Mouse (Mus musculus) neural tube, embryonic 11.5 days (tissue): ENCODE data around the gene Slc26a8. TPM values are rescaled to one million over a fixed set of nuclear protein-coding genes. Genes with fewer than 3 reads are reported as not detected.
"Not testable (repeated sequence)": the region's sequence is repeated elsewhere in the genome, so short reads cannot be mapped to it uniquely, and the experiment has no call there.

Experiments used
- ATAC-seq: fragments of 200-750 bp; cut with Nextera tagmentation; 2 replicates; pipeline ENCODE4 v1.8.0; 2017; ENCODE audit warnings: moderate number of reproducible peaks, mild to moderate bottlenecking, moderate TSS enrichment, moderate library complexity; ENCODE audit not compliant: insufficient read depth, low FRiP score, low TSS enrichment
- DNase-seq: peaks from one replicate; pipeline ENCODE4 v3.0.0-alpha.2; 2015; ENCODE audit warnings: low spot score
- H3K27ac ChIP-seq: fragments of 300-500 bp; sonication (generic); 2 replicates; pipeline ENCODE4 v1.5.1; 2014; ENCODE audit warnings: low read depth, mild to moderate bottlenecking, low read length
- H3K27me3 ChIP-seq: fragments of 300-500 bp; sonication (generic); 2 replicates; pipeline ENCODE4 v1.6.1; 2014; ENCODE audit warnings: mild to moderate bottlenecking, low read length, mixed read lengths; ENCODE audit not compliant: control insufficient read depth, insufficient read depth
- H3K36me3 ChIP-seq: fragments of 300-500 bp; sonication (generic); 2 replicates; pipeline ENCODE4 v1.6.1; 2014; ENCODE audit warnings: mild to moderate bottlenecking, low read length, moderate library complexity, mixed read lengths; ENCODE audit not compliant: control insufficient read depth, insufficient read depth
- H3K4me1 ChIP-seq: fragments of 300-500 bp; sonication (generic); 2 replicates; pipeline ENCODE4 v1.6.1; 2014; ENCODE audit warnings: low read length, mixed read lengths; ENCODE audit not compliant: control insufficient read depth, insufficient read depth
- H3K4me2 ChIP-seq: fragments of 300-500 bp; sonication (generic); 2 replicates; pipeline ENCODE4 v1.6.1; 2014; ENCODE audit warnings: low read depth, mild to moderate bottlenecking, moderate library complexity
- H3K4me3 ChIP-seq: fragments of 300-500 bp; sonication (generic); 2 replicates; pipeline ENCODE4 v1.5.1; 2014; ENCODE audit warnings: low read depth, low read length
- H3K9ac ChIP-seq: fragments of 300-500 bp; sonication (generic); 2 replicates; pipeline ENCODE4 v1.6.1; 2014; ENCODE audit warnings: mild to moderate bottlenecking, low read length
- H3K9me3 ChIP-seq: fragments of 300-500 bp; sonication (generic); 2 replicates; pipeline ENCODE4 v1.6.1; 2016; ENCODE audit warnings: low read length; ENCODE audit not compliant: control insufficient read depth
- WGBS: fragments of 180-500 bp; shearing (Covaris S2); extraction: QIAGEN DNeasy Blood & Tissue Kit; methylation state at CpG from one replicate; pipeline ENCODE4 v1.1.7; 2014; 5-methylcytosine and 5-hydroxymethylcytosine counted together
- polyA plus RNA-seq: library from polyadenylated mRNA; unstranded; fragments of >200 nt; fragmentation: Nextera tagmentation; extraction: Ambion mirVana; gene quantifications from 2 replicates; pipeline ENCODE4 v1.2.1, GENCODE M21; 2014

Gene Slc26a8
- 0.62 and 0.80 TPM in 2 replicates for polyA plus RNA-seq

DNA sequence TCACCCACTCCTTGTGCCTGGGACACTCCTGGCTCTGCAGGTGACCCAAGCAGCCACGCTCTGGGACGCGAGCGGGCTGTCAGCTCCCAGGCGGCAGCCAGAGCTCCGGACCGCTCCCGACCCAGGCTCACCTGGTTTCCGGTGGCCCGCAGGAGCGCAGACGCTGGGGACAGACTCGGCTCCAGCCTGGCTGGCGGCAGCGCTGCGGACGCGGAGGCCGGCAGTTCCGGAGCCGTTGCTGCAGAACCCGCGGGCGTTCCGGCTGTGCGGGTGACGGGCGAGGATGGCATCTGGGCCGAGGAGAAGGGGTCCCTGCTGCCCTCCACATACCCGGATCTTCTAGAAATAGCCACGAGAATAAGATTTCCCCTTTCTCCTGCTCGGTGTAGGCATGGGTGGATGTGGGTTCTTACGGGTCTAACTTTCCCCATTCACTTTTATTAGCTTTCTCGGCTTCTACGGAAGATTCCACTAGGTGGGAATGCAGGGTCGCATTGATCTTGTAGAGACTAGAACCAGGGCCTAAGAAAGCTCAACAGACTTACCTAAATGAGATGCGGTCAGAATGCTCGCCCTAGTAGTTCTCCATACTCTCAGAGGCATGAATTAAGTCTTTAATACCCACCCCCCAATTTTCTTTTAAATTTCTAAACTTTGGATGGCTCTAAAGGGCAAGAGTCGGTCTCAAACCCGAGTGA lies at the start of gene Slc26a8:
Slc26a8 (minus strand) TSS at position 648 of the 698 bp plus-strand sequence.
- Histone ChIP-seq H3K4me2 (peak within 1 kb of the TSS; percentile 69), H3K4me3 (peak within 1 kb of the TSS; percentile 97), H3K4me1 (peaks cover 17% of the 10 kb centered on the region), H3K27me3 (peaks cover 4% of the 10 kb centered on the region; the same call in 1 of the 2 replicates), H3K36me3 (no peaks in the 10 kb centered on the region), H3K9ac (peak within 1 kb of the TSS; percentile 68), H3K9me3 (no peaks in the 10 kb centered on the region), H3K27ac (0 out of 2 replicates have a peak within 1 kb of the TSS, but pooled peaks have one; percentile 14)
- no peak for ATAC-seq
- peak; percentile 31 for DNase-seq
- WGBS: 10% methylated on average over 40 of the region's 40 CpGs

DNA sequence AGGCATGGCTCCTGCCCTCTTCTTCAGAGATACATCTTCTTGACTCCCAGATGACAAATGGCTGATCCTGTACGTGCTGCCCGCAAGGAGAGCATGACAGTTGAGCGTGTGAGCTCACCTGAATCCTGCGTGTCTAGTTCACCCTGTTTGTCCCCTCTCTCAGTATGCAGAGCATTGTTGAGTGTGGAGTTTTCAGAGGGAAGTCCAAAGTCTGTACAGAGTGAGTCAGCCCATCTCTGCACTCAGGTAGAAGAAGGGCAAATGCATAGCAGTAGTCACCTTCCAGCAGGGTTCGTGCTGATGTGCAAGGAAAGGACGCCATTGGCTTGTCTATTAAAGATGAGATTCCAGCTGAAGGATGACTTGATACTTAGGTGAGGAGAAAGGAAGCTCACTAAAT lies 49.2 kb upstream of the Slc26a8 start:
- WGBS: 95% methylated on average over 6 of the region's 6 CpGs
- Histone ChIP-seq H3K4me3 (no peak overlapping the region), H3K36me3 (peaks cover 14% of the 10 kb centered on the region), H3K4me2 (no peak overlapping the region), H3K27ac (no peak overlapping the region), H3K9ac (no peak overlapping the region), H3K9me3 (no peaks in the 10 kb centered on the region), H3K4me1 (no peaks in the 10 kb centered on the region), H3K27me3 (no peaks in the 10 kb centered on the region)
- no peak for ATAC-seq
- DNase-seq: no peak

DNA sequence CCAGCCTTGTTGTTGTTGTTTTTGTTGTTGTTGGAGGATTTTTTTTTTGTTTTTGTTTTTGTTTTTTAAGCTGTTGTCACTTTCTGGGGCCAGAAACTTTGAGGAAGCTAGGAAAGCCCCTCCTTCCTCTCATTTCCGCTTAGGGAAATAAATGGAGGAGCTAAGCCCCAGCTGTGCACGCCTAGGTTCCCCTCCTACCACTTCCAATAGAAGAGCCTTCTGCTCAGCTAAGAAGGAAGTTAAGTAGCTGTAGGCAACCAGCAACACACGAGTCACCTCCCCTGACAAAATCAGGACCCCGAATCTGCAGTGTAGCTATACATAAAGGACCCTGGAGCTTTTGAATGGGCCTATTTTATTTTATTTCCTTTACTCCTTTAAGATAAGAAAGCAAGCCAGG lies 47.9 kb upstream of the Slc26a8 start:
- Histone ChIP-seq H3K9me3 (no peaks in the 10 kb centered on the region), H3K4me3 (no peak overlapping the region), H3K4me1 (no peaks in the 10 kb centered on the region), H3K27me3 (no peaks in the 10 kb centered on the region), H3K4me2 (no peak overlapping the region), H3K9ac (no peak overlapping the region), H3K36me3 (peaks cover 14% of the 10 kb centered on the region), H3K27ac (no peak overlapping the region)
- 89% methylated on average over 4 of the region's 4 CpGs for WGBS
- ATAC-seq: no peak
- DNase-seq: no peak

DNA sequence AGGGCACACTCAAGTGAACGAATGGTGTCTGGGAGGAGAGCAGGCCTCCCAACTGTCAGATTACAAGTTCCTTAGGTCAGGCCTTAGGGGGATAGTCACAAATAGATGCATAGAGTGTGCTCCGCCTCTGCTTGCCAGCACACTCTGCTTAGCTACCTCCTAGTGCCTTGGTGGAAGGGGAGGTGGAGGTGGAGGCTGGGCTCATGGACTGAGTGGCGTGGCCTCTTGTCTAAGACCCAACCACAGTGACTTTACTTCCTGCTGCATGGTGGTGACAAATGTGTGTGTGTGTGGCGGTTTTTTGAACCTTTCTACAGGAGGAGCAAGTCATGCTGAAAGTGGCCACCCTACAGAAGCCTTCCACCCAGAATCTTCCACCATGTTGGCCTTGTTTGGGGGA lies 46.5 kb upstream of the Slc26a8 start:
- Histone ChIP-seq H3K9ac (no peak overlapping the region), H3K27ac (no peak overlapping the region), H3K9me3 (no peaks in the 10 kb centered on the region), H3K36me3 (peaks cover 10% of the 10 kb centered on the region), H3K4me1 (no peaks in the 10 kb centered on the region), H3K4me2 (no peak overlapping the region), H3K27me3 (no peaks in the 10 kb centered on the region), H3K4me3 (no peak overlapping the region)
- 83% methylated on average over 4 of the region's 4 CpGs for WGBS
- ATAC-seq: no peak
- no peak for DNase-seq

DNA sequence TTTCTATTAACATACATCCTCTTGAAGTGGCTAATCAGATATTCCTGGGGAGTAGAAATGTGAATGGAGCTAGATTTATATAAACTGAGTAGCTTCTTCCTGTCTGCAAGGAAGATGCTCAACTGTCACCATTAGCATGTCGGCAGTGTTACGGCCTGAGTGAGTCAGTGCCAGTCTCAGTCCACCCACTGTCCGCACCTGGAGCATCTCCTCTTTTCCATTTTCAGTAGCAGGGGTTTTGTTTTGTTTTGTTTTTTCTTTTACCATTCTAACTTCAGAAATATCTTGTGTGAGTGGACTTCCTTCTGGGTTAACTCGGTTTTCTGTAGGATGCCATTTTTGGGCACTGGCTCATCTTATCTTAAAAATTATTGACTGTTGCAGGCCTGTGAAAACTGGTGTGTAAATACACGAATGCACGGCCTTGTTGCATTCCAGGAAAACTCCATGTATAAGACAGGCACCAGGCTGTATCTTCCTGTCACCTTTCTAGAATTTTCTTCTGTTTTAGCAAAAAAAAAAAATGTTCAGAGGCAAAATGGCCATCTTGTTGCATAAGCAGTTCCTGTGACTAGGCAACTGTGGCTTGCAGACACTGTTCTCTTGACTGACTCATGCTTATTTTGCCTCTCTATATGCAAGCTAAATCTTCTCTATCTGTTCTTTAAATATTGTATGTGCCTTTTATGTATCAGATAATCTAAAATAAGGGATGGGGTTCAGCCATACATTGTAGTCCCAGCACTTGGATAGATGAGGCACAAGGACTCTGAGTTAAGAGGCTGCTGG lies 45.5 kb upstream of the Slc26a8 start:
- no peak overlapping the region for H3K9ac ChIP-seq
- no peaks in the 10 kb centered on the region for H3K4me1 ChIP-seq
- H3K4me2 ChIP-seq: no peak overlapping the region
- H3K9me3 ChIP-seq: no peaks in the 10 kb centered on the region
- ATAC-seq: no peak
- peaks cover 15% of the 10 kb centered on the region for H3K36me3 ChIP-seq
- no peaks in the 10 kb centered on the region for H3K27me3 ChIP-seq
- 92% methylated on average over 6 of the region's 6 CpGs for WGBS
- no peak overlapping the region for H3K4me3 ChIP-seq
- H3K27ac ChIP-seq: no peak overlapping the region
- no peak for DNase-seq

DNA sequence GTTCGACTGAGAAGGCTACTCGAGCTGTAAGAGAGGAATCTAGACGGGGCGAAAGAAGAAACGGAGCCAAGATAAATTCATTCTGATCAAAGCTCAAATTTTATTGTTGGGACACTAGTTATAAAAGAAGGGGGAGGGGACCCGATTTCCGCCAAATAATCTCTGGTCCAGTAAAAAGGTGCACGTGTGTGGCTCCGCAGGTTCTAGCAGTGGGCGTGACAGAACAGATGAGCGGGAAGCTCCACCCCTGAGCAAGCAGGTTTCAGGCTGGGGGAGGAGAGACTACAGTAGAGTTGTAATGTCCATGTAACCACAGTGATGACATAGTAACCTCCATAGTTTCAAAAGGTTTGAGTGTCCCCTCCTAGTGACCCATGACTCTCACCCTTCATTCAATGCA lies 37.5 kb upstream of the Slc26a8 start:
- not testable (repeated sequence) for ATAC-seq, H3K4me2 ChIP-seq, H3K4me1 ChIP-seq, H3K27ac ChIP-seq, H3K9me3 ChIP-seq, DNase-seq, H3K9ac ChIP-seq, H3K4me3 ChIP-seq, H3K27me3 ChIP-seq
- 90% methylated on average over 11 of the region's 11 CpGs for WGBS
- peaks cover 14% of the 10 kb centered on the region for H3K36me3 ChIP-seq

DNA sequence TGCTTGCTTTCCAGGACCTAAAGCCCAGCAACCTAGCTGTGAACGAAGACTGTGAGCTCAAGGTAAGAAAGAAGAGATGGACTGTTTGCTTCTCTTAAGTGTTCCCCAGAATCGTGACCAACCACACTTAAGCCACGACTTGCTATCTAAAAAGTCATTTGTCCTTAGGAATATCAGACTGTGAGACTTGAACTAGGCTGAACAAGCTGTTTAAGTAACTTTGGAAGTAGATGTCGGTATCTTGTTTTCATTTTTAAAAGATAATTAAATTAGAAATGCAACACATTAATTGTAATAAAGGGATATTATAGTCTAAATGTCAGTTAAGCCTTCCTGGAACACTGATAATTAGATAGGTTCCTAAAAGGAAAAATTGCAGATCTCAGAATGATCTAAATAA lies 35.8 kb upstream of the Slc26a8 start, which contains the start of gene AC170998.1:
AC170998.1 (plus strand) TSS at position 301 of the 400 bp plus-strand sequence.
- Histone ChIP-seq H3K4me1 (no peaks in the 10 kb centered on the region), H3K9me3 (no peaks in the 10 kb centered on the region), H3K27ac (no peak within 1 kb of the TSS), H3K36me3 (peaks cover 8% of the 10 kb centered on the region), H3K9ac (no peak within 1 kb of the TSS), H3K27me3 (no peaks in the 10 kb centered on the region), H3K4me3 (no peak within 1 kb of the TSS), H3K4me2 (no peak within 1 kb of the TSS)
- DNase-seq (no peak), ATAC-seq (no peak)
- WGBS: 96% methylated on average over 4 of the region's 4 CpGs

DNA sequence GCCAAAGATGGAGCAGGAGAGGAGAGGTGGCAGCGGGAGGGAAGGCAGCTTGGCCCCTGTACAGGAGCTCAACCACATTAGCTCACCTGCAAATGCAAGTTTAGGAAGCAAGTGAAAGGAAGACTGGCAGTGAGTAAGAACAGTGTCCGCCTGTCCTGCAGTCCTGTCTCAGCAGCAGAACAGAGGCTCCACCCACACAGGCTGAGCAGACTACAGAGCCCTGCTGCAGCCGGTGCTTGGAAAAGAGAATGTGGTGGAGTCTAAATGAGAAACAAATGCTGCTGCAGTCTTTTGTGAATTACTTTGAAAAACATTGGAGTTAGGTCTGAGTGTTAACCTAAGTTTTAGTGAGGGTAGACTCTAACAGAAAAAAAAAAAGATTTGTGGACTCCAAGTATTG lies 27.5 kb upstream of the Slc26a8 start:
- Histone ChIP-seq H3K27me3 (no peaks in the 10 kb centered on the region), H3K27ac (no peak overlapping the region), H3K36me3 (peaks cover 8% of the 10 kb centered on the region; the same call in 1 of the 2 replicates), H3K9me3 (no peaks in the 10 kb centered on the region), H3K4me2 (no peak overlapping the region), H3K4me3 (no peak overlapping the region), H3K9ac (no peak overlapping the region), H3K4me1 (no peaks in the 10 kb centered on the region)
- DNase-seq (no peak), ATAC-seq (no peak)
- 78% methylated on average over 3 of the region's 3 CpGs for WGBS
